Mouse (Mus musculus) kidney, adult 11 months (tissue): ENCODE measurements around the gene Stk40.

ENCODE experiments used
- DNase-seq: peaks from one replicate; pipeline ENCODE4 v3.0.0; 2022

Gene Stk40

DNA sequence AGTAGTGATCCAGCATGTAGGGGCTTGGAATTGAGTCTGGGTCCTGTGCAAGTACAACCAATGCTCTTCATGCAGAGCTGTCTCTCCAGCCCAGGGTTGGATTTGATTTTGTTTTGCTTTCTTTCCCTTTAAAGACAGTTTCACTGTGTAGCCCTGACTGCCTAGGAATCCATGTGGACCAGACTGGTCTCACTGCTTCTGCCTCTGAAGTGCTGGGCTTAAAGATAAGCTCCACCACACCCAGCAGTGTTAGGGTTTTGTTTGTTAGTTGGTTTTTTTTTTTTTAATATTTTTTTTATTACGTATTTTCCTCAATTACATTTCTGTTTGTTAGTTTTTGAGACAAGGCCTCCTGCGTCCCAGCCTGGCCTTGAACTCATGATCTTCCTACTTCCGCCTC, 4.4 kb upstream of the Stk40 start:
- DNase-seq: no peak

DNA sequence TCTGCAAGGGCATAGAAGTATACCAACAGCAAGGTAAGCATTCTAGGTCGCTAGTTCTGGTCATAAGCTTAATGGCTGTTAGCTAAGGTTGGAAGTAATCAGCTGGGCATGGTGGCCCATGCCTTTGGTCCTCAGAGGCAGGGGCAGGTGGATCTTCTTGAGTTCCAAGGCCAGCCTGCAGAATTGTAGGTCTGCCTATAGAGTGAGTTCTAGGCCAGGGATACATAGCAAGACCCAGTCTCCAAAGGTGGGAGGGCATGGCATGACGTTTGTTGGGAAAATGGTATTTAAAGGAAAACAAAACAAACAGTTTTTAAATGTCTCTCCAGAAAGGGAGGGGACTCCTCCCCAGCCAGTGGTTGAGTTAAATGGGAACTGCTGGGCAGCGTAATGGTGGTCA, 3.0 kb upstream of the Stk40 start:
- DNase-seq: no peak

DNA sequence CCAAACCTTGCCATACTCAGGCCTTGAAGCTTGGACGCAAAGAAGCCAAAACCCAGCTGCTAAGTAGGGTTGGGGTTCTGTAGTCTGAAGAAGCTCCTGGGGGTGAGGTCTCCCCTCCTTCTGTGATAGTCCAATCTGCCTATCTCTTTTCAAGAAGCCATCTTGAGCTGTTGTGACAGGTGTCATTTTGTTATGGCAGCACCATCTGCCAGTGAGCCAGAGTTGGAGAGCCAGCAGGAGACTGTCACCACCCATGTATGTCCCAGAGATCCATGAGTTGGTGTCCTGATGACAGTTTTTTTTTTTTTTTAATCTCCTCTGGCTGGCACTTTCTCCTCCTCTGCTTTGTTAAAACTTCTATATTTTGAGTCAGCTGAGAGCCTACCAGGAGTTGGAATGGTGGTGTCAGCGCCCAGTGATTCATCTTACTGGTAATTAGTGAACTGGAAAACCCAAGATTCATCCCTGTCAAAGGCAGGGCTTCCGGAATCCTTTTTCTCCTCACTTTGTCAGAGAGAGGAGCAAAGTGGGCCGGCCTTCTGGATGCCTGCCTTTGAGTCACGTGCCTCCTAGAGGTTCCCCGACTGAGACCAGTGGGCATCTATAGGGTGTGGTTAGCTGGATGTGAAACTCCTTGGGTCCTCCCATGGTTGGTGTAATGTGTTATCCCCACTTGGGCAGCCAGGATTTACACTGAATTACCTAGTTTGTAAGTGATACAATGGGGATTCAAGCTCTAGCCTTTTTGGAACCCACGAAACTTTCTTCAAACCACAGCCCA, 1.5 kb upstream of the Stk40 start:
- DNase-seq: peak; percentile 58

DNA sequence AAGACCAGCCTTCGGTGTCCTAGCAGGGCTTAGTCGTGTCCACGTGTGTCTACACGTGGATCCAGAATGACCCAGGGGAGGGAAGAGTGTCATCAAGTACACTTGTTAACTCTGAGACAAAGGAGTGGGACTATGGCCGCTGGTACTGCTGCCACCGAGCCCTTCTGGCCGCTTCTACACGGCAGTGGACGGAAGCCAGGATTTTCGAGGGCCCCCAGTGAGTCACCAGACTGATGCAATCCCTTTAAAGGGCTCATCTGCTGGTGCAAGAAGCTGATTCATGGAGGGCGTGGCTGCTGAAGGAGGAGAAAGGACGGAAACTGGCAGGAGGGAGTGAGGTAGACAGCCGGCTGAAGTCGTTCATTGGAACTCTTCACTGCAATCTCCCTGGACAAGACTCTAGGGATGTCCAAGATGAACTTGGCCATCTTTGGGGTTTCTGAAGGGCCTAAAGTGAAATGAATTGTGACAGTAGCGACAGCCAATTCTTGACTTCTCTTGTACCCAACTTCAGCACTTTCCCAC, 638 bp upstream of the Stk40 start:
- peak; percentile 89 for DNase-seq

DNA sequence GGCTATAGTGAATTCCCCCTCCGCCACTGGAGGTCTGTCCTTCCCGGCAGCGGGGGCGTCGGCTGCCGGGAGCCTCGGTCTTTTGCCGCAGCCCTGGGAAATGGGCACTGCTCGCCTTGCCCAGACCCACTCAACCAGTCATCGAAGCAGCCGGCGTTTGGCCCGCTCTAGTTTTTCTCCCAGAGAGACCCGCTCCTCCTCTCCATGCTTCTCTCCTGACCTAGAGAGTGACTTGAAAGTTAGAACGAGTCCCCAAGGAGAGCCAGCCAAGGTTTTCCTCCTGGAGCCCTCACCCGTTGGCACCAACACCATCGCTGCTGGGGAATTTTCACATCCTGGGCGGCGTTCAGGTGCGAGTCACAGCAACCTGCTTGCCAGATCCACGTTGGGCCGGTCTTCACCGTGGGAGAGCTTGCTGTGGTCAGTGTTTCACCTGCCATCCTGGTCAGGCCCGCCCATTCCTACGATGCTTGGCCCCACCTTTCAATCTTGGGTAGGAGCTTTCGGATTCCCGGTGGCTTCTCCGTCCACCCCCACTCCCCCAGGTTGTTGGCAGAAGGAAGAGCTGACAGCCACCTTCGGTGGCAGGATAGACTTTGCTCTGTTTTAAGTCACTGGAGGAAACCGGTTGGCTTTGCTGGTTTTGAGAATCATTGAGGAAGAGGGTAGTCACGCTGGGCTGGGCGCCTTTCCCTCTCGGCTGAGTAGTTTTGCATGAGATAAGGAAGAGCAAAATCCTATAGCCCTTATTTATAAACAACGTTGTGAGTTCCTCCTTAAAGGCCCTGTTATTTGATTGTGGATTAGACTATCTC, 711 bp downstream of the Stk40 start:
- peak; percentile 93 for DNase-seq

DNA sequence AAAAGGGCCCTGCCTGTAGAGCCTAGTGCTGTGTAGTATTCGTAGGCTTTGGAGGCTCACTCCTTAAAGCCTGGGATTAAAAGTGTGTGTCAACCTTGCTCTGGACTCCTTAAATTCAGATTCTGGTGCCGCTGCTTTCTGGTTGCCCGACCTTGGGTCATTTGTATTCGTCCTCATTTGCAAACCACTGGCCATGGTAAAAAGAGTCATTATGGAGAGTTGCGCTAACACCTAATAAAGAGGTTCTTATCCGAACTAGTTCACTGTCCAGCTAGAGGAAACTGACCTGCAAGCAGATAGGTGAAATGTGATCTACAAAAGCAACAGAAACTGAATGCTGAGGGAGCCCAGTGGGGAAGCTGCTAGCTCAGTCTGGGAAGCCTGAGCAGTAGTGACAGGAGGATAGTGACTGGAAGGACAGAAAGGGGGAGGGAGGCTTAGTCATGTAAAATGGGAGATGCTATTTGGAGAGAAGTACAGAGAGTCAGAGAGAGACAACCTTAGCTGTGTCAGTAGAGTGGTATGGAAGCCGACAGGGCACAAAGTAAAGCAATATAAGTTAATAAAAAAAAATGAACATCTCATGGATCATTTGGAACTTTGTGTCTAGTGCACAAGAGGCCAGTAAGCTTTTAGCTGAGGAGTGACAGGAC, 1.5 kb downstream of the Stk40 start:
- DNase-seq: no peak

DNA sequence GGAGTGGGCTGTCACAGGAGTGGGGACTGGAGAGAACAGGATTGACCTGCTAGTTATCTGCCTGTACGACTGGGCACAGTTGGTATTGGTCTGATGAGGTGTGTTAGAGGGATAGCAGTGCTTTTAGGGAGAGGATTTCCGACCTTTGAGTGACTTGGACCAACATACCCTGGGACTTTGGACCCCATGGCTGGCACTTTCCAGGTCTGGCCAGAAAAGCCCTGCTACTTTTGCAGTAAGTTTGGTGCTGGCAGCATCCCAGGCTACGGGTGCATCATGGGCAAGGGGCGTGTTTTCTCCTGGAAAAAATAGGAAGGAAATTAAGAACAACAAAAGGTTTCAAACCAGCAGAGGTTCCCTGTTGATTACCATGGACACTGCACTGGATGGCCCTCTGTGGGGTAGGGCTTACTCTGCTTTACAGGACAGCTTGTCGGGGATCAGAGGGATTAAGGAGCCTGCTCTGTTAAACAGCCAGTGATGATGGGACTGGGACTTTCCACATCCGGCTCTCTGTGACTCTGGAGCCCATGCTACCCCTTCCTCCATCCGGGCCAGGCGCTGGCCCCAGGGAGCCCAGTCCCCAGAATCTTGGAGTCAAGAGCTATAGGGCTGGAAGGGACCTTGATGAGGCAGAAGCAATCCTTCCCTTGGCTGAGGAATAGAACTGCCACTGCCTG, 4.4 kb downstream of the Stk40 start:
- DNase-seq: peak; percentile 91

DNA sequence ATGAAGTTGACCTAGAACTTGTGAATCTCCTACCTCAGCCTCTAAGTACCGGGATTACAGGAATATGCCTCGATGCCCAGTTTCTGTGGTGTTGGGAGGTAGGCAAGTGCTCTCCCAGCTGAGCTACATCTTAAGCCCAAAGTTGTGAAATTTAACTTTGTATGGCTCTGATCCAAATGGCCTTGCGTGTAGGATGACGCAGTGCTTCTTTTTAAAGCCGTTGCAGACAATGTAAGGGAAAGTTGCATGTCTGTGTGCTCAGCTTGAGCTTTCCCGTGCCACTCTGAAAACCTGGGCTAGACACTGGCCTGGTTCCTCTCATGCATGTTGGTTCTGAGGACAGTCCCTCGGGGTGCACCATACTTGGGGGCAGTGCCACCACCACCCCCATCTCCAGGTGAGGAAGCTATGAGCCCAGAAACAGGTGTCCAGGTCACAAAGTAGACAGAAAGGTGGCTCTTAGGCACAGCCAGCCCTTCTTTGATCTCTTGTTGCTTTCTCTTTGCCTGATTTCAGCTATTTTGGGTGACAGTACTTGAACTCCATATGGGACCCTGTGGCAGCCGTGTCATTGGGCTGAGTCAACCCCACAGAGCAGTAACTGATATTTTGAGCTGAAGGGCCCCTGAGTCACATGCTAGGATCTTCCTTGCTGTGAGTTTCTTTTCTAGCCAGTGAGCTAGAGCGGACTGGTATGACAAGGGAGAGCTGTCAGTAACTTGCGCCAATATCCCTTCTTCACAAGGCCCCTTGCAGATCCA, 6.0 kb downstream of the Stk40 start:
- DNase-seq: no peak

DNA sequence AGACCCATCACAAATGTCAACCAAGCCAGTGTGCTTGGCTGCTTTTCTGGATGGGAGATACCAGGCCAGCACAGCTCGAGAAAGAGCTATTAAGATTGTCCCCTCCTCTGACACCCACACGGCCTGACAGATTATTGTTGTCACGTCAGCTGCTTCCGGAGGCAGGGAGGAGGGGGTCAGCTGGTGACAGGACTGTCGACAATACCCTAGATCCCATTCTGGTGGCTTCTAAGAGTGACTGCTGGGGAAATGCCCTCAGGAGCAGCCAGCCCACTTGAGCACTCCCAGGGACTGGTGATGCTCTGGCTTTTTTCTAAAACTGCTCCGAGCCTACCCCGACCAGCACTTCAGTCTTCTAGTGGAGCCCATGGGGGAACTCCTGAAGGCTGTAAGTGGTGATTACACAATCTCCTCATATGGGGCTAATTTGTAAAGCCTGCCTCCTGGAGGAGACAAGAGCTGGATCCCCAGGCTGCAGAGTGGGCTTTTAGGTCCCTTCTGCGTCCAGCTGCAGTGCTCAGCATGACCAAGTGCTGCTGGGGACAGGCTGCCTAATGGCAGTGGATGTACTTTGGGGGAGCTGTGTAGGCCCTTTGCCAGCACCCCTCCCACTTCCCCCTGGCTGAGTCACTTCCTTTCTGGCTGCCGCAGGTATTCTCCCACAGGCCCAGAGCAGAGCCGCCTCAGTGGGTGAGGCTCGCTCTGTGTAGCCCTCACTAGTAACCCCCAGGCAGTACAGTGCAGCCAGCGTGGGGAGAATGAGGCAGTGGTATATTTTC, 6.8 kb downstream of the Stk40 start:
- DNase-seq: peak; percentile 85

DNA sequence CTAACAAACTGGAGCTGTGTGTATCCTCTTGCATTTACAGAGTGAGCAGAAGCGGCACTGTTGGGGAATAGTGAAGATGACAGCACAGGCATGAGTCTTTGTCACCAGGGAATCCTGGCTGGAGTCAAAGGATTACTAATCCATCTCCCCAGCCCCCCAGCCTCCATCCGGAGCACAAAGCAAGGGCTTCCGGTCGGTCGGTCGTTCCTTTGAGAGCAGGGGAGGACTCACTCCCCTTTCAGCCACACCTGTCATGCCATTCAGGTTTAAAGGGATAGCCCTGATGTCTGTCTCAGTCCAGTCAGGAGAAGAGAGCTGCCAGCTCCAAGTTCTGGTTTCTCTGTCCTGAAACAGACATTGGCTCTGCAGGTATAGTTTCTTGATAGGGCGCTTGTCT, 7.4 kb downstream of the Stk40 start:
- DNase-seq: no peak

DNA sequence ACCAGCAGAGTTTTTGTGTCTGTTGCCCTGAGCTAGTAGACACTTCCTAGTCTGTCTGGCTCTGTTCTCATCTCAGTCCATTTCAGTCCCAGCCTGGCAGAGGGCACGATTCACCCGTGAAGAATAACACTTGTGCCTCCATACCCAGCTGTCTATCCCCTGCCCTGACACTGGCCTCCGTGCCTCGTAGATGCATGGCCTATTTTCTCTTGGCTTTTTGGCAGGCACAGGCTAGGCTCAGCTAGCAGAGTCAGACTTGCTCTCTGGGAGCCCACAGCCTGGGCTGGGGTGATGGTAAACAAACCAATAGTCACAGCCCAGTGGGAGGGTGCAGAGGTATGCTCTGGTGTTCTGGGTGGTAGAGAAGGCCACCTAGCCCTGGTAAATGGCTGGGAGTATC, 9.5 kb downstream of the Stk40 start:
- no peak for DNase-seq

DNA sequence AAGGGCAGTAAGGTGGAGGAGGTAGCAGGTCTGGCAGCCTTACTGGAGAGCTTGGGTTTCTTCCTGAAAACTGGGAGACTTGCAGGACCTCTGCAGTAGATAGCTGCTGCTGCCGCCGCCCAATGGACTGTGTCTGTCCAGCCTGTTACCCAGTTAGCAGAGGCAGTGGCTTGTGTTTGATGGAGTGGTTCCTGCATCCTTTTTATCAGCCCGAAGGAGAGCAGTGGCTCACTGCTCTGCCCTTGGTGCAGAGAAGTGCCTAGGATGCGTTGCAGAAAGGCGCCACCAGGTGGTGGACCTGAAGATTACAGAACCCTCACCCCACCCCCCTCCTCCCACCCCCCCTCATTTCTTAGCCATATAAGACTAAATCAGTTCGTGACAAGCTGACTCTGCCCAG, 10.2 kb downstream of the Stk40 start:
- peak; percentile 59 for DNase-seq

DNA sequence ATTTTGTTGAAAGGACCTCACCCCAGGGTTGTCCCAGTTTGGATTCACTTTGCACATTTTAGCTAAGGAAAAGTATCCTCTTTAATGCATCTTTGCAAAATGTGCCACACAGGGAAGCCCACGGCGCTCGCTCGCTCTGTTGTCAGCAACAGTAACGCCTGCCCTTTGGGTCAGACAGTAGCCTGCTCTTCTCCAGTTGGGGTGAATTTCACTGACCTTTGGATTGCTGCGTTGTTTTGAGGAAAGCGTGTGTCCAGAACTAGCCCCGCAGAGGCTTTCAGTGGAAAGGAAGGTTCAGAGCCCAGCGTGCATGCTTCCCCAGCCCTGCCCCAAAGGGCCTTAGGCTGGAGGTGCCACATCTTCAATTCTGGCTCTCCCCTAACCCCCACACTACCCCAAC, 11.7 kb downstream of the Stk40 start:
- DNase-seq: no peak

DNA sequence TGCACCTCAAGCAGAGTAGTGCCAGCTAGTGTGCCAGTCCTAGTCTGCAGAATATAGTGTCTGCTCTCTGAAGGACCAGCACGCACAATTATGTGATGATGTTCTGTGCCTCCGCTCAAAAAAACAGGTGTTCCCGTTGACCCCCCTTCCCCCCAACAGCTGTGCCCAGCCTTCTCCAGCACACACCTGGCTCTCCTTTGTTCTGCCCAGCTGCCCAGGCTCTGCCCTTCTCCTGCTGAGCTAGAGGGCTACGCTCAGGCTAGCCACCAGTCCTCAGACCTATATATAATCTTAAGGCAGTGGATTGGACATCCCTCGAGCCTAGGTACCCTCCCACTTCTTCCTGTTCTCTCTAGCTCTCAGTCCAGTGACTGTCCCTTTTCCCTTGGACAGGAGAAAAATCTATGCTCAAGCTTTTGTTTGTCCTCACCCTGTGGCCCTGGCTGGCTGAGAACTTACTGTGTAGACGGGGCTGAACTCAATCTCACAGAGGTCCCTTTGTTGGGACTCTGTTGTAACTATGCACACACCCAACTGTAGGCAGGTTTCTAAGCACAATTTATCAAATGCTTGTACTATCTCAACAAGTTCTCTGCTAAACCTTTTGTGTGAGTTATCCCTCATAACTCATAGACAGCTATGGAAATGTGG, 12.2 kb downstream of the Stk40 start:
- no peak for DNase-seq

DNA sequence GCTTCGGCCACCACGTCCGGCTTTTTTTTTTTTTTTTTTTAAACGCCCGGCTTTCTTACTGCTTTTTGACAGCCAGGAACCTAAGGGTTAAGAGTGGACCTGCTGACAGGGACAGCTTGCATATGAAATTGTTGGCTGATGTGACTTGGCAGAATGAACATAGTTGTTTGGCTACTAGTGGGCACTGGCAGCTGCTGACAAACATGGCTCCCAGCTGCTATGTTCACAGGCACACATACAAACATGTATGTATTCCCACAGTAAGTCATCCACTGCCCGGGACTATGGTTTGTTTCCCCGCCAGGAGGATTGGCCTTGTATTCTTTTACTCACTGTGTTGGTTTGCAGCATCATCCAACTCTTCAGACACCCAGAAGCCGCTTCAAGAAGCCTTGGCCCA, 13.4 kb downstream of the Stk40 start:
- no peak for DNase-seq

DNA sequence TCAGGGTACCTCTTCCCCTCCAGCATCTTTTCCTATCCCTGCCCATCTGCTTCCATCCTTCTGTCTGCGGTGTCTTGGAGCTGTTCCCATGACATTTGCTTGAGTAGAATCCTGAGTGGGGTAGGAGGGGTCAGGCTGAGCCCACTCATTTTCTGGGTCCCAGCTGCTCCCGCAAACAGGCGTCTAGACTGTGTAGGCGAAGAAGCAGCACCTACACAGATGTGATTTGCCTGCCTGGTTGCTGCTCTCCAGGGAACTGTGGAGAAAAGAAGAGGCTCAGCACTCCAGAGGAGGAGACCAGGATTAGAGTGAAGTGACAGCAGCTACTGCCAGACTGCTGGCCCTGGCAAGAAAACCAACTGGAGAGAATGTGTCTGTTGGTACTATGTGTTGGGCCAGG, 14.9 kb downstream of the Stk40 start:
- no peak for DNase-seq

DNA sequence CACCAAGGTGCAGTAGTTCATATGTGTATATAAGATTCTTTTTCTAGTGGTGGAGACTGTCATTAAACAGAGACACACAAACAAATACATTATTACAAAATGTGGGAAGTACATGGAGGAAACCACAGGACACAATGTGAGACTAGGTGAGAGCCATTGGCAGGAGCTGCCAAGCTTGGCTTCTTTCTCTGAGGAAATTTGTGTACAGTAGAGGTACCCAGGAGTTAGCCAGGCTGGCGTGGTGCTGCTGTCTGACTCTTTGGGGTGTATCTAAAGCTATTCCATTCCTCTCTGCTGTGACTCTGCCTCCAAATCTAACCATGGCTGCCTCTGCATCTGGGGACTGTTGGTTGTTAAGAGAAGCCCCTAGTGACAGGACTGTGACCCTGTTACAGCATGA, 15.3 kb downstream of the Stk40 start:
- DNase-seq: no peak

DNA sequence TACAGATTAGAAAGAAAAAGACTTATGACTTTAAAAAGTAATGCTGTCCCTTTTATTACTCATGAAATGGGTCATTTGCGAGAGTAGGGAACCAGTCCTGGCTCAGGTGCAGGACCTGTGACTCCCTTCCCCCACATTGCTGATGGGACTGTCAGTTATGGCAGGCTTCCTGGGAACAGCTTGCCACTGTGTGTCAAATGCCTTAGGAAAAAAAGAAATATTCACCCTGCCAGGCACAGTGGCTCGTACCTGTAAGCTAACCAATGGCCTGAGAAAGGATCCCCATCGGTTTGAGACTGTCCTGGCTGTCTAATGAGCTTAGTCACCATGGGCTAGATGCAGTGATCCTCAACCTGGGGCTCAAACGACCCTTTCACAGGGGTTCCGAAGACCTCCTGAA, 16.3 kb downstream of the Stk40 start:
- no peak for DNase-seq

DNA sequence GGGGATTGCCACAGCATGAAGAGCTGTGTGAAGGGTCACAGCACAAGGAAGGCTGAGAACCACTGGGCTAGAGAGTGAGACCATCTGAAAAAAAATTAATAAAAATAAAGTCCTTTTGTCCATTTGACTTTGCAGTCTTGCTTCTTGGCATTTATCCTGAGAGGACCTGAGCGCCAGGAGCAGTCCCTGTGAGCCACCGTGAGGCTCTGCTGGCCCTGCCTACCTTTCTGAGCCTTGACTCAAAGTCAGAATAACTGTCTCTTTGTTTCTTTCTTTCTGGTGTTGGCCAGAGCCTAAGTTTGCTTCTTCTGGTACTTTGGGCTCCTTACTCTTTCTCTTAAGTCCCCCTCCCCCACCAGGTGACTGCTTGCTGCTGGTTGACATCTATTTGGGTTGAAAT, 16.7 kb downstream of the Stk40 start:
- no peak for DNase-seq

DNA sequence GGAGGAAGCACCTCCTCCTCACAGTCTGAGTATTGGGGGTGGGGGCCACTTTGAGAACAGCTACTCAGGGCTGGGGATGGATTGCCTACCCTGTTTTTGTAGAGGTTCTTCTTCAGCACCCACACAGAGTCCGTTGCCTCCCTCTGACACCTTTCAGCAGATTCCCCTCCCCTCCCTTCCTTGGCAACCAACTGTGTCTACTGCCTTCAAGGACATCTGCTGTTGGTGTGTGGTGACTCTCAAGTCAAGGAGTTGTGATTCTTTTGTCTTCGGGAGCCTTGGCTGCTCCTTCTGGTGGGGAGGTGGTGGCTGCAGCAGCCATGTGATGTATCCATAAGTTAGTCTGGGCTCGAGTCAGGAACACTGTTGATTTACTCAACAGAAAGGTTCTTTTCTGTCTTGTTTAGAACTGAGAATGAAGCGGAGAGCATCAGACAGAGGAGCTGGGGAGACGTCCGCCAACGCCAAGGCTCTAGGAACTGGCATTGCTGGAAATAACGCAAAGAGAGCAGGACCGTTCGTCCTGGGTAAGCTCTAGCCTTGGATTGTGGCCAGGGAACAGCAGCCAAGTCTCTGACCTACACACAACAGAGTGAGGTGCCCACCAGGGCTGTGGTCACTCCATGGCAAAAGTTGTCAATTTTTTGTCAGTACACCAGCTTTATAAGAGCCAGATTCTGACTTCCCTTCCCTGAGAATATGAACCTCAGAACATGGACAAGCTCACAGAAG, 19.7 kb downstream of the Stk40 start:
- no peak for DNase-seq
